8 mouse cellular contexts compared by ENCODE assay signal in the genomic region with DNA sequence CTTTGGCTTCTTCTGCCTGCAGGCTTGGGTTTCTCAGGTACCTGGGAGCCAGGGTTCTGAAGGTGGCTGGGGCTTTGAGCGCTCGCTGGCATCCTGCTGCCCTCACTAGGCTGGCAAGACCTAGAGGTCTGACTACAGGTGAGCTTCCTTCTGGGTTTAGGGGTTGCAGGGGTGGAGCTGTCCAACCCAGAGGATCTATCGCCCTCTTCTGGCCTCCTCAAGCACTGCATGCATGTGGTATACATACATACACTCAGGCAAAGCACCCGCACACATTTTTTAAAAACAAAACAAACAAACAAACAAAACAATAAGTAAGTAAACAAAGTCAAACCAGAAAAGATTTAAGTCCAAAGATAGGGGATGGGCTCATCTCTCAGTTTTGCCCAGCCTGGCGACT. TPM values are rescaled to one million over a fixed set of nuclear protein-coding genes. Genes with fewer than 3 reads are reported as not detected.
A peak's percentile ranks its signal among the peaks of the same experiment; 100 is the strongest.
DNase-seq lines count a peak whose midpoint lies in the region; ATAC-seq and TF ChIP-seq lines count a peak whose summit lies in the region.

No protein-coding gene starts in this region.

- H3K27me3 ChIP-seq in lung, embryonic 14.5 days (ENCODE audit: insufficient read depth, low read length), result no peaks in the 10 kb centered on the region
- H3K27me3 ChIP-seq in stomach, embryonic 16.5 days (ENCODE audit: control insufficient read depth, insufficient read depth, low read length), result no peaks in the 10 kb centered on the region

- no peak overlapping the region for H3K4me2 ChIP-seq in lung, embryonic 14.5 days
- no peak overlapping the region for H3K4me2 ChIP-seq in stomach, embryonic 16.5 days (ENCODE audit: low read depth, low read length)

- WGBS in lung, embryonic 14.5 days, result 47% methylated on average over 5 of the region's 5 CpGs
- WGBS in stomach, embryonic 16.5 days, result 64% methylated on average over 5 of the region's 5 CpGs

- H3K27ac ChIP-seq in lung, embryonic 14.5 days (ENCODE audit: low read depth), result no peak overlapping the region
- H3K27ac ChIP-seq in stomach, embryonic 16.5 days (ENCODE audit: low read length), result no peak overlapping the region

- peak; percentile 79 for TF ChIP-seq CTCF in lung, embryonic 14.5 days (IDR thresholded peaks at IDR 0.05; ENCODE audit: low read depth)

- DNase-seq in gastrocnemius, adult 18-20 months (ENCODE audit: low spot score), result peak; percentile 50
- no peak for DNase-seq in gastrocnemius, postnatal 25 days
- peak; percentile 41 for DNase-seq in urinary bladder, postnatal 25 days (ENCODE audit: low spot score)
- no peak for DNase-seq in urinary bladder, postnatal 4 days (ENCODE audit: low spot score in 2 of 2)
- DNase-seq in gastrocnemius, postnatal 10 days, result peak; percentile 45
- peak; percentile 73 for DNase-seq in lung, embryonic 14.5 days
- no peak for DNase-seq in left cerebral cortex, adult 8-10 months (ENCODE audit: low spot score in 2 of 2)

- no peaks in the 10 kb centered on the region for H3K36me3 ChIP-seq in lung, embryonic 14.5 days (ENCODE audit: insufficient read depth)
- no peaks in the 10 kb centered on the region for H3K36me3 ChIP-seq in stomach, embryonic 16.5 days (ENCODE audit: control insufficient read depth, insufficient read depth, low read length)

- H3K9ac ChIP-seq in lung, embryonic 14.5 days, result no peak overlapping the region
- no peak overlapping the region for H3K9ac ChIP-seq in stomach, embryonic 16.5 days (ENCODE audit: low read length)

- H3K9me3 ChIP-seq in lung, embryonic 14.5 days (ENCODE audit: low read depth, low read length), result 0 out of 2 replicates have a peak, but pooled peaks cover 3% of the 10 kb centered on the region
- no peaks in the 10 kb centered on the region for H3K9me3 ChIP-seq in stomach, embryonic 16.5 days (replicated peaks; ENCODE audit: control insufficient read depth, low read length)

- H3K4me3 ChIP-seq in lung, embryonic 14.5 days (ENCODE audit: low read depth, low read length), result no peak overlapping the region
- H3K4me3 ChIP-seq in stomach, embryonic 16.5 days (replicated peaks; ENCODE audit: low read length), result no peak overlapping the region

- H3K4me1 ChIP-seq in lung, embryonic 14.5 days (ENCODE audit: insufficient read depth), result no peaks in the 10 kb centered on the region
- no peaks in the 10 kb centered on the region for H3K4me1 ChIP-seq in stomach, embryonic 16.5 days (ENCODE audit: control insufficient read depth, insufficient read depth, low read length)

- no peak for ATAC-seq in lung, embryonic 14.5 days (ENCODE audit: insufficient read depth)
- peak; percentile 24; the same call in 1 of the 2 replicates for ATAC-seq in stomach, embryonic 16.5 days (ENCODE audit: insufficient read depth, low FRiP score)

RNA-seq across cellular contexts. Expression of gene Foxo3, which starts 14.8 kb away (rescaled TPM):
- 10 to 100 TPM; 23.3 to 29.8 TPM for total RNA-seq in gastrocnemius, adult 18-20 months (2021)
- 10 to 100 TPM; 21.6 to 22.6 TPM for total RNA-seq in gastrocnemius, postnatal 25 days (2021)
- total RNA-seq in gastrocnemius, postnatal 10 days (2021), result 10 to 100 TPM; 31.4 to 43.5 TPM
- 9.0 and 9.4 TPM in 2 replicates for polyA plus RNA-seq in lung, embryonic 14.5 days (2014; fragmentation: Nextera tagmentation; extraction: Ambion mirVana)
- polyA plus RNA-seq in stomach, embryonic 16.5 days (2015; fragmentation: Nextera tagmentation; extraction: Ambion mirVana), result 7.2 and 7.6 TPM in 2 replicates
- 10 to 100 TPM; 69.4 to 88.2 (median 76.9) TPM for total RNA-seq in left cerebral cortex, adult 8-10 months (2022)

Comparison
In these comparisons a context has a peak if more than half of its experiments do, and no peak if none do; other contexts are left out.
1. DNase-seq: peak in gastrocnemius, adult 18-20 months (single experiment), urinary bladder, postnatal 25 days (single experiment), gastrocnemius, postnatal 10 days (single experiment) and lung, embryonic 14.5 days (single experiment); none in gastrocnemius, postnatal 25 days (single experiment), urinary bladder, postnatal 4 days (0 of 2) and left cerebral cortex, adult 8-10 months (0 of 2).